Mouse (Mus musculus): ENCODE data around the gene Serp2.
A peak's percentile ranks its signal among the peaks of the same experiment; 100 is the strongest.

Serp2 gene

DNA sequence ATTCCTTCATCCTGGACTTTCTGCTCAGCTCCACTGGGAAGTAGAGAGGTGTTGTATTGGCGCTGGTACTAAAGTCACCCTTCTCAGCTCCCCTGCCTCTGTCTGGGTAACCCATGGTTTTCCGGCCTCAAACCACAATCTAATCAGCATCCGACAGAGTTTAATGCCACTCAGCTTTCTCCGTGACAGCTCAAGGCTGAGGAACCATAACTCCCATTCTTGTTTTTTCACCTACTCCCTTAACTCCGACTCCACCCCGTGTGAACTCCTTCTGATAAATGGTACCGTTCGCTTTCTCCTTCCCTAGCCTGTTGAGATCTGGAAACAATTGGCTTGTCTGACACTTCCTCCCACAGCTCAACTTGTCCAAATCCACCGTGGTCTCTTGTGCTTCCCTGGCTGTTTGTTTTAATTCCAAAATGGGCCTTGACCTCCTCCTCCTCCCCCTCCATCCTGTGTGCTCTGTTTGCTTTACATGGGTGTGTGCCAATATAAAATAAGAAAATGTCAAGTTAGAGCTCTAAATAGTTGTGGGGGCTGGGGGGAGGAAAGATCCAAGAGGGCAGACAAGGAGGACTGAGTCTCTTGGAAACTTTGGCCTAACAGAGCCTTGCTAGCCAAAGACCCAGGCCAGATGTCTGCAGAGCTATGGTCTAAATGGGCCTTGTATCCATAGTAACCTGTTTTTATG, 12.7 kb upstream of the Serp2 start:
- DNase-seq: no peak

DNA sequence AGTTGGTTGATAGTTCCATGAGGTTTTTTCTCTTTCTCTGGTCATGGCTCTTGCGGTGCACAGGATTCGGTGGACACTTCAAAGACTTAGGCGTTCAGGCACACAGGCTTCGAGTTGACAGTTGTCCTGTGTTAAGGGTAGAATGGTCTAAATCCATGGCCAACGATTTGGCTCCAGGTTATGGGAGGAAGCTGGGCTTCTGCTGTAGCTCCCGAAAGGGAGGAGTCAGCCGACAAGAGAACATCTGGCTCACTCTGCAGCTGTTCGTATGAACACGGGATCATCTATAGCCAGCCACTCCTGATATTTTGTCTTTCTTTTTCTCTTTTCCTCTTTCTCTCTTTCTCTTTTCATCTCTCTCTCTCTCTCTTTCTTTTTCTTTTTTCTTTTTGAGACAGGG, 11.9 kb upstream of the Serp2 start:
- DNase-seq: no peak

DNA sequence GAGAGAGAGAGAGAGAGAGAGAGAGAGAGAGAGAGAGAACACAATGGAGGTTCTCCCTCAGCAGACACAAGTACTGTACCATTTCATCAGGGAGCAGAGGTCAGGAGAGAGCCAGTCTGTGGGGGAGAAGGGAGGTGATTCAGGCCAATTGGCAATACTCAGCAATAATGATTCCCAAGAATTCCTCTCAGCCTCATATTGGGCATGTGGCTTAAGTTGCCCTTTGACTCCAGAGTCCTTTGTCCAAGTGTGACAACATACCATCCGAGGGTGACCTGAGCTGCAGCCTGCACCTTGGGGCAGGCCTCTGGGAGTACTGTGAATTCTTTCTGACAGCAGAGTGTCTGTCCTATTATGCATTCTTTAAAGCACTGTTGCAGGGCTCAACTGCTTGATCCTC, 10.6 kb upstream of the Serp2 start:
- DNase-seq: no peak

DNA sequence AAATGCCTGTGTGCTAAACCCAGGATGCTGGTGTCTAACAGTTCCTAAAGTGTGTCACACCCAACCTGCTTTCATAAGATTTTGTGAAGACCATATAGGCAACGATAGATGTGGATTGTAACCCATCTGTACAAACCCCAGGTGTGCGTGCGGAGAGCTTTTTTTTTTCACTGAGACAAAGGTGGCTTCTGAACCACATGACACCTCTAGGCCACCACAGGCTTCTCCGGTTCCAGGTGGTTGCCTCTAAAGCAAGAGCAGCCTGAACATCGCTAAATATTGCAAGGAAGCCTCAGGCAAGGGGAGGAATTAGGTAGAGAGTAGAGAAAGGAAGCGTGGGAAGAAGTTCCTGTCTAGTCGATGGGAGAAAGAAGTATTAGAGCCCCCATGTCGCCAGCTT, 10.0 kb upstream of the Serp2 start:
- DNase-seq: no peak

DNA sequence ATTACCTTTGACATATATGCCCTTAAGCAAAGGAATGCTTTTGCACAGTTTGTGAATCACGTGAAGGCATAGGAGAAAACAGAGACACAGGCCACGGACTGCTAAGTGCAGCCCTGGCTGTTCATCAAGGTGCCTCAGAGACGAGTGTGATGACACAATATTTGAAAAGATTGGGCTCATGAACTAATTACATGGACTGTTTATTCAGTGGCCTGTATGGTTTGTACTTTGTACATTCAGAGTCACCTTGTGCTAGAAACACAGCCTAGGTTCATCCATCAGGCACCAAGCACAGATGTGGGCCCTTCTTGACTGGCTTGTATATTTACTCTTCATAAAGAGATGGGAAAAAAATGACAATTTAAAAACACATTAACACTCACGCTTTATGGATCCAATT, 9.5 kb upstream of the Serp2 start:
- no peak for DNase-seq

DNA sequence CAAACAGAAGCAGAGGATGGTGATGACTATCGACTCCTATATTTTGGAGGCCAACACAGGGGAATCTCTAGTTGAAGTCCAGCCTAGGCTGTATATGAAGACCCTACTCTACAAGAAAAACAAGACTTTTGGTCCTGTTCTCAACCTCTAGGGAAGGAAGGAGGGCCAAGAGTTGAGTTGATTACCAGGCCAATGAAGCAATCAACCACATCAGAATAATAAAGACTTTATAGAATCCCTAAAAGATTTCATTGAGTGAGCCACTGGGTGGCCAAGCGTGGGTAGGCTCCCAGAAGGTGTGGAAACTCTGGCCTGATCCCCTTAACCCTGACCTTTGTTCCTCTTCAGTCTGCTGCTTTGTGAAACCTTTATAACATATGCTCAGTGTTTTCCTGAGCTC, 2.5 kb upstream of the Serp2 start:
- no peak for DNase-seq

DNA sequence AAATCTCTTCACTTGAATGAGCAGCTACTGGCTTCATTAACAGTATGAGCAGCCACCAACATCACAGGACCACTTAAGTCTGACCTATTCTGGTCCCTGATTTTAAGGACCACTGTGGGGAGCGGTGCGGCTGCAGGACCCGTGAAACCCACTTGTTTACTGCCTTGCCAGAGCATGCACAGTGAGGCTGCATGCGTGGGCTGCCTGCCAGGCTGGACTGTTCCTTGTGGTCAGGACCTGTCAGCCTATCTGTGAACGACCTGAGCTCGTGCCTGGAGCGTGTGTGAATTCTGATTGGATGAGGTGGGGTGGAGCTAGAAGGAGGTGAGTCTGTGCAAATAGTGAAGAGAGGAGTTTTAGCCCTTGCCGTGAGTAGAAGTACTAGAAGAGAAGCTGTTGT, 1.5 kb upstream of the Serp2 start:
- peak in 1 of 2 experiments; percentile 56 for DNase-seq

DNA sequence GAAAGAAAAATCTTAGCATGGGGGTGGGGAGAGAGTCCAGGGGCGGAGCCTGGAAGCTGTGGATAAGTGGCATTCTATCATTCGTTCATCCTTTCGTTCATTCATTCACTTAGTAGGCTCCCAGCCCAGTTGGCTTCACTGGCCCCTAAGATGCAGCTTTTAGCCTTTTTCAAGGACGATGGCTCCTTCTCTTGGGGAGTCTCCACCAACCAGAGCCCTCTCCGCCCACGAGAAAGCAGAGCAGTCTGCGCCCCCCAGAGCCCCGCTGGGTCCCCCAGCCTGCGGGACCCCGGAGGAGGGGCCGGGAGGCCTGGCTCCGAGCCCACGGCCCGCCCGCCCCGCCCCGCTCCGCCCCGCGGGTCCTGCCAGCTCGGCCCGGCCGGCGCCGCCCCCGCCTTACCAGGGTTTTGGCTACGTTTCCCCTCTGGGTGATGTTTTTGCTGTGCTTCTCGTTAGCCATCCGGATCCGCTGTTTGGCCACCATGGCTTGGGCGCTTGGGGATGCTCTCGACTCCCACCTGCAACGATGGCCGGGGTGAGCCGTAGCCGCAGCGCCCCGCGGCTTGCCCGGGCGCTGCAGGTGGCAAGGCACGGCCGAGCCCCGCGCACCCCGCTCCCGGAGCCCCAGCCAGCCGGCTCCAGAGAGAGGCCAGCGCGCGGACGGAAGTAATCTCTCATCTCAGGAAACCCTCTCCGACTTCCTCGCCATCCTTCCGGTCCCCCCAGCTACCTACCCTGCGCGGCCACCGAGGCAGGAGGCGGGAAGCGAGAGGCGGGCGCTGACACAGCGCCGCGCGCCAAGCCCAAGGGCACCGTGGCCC, 448 bp downstream of the Serp2 start:
- DNase-seq: peak; percentile 53 to 56

DNA sequence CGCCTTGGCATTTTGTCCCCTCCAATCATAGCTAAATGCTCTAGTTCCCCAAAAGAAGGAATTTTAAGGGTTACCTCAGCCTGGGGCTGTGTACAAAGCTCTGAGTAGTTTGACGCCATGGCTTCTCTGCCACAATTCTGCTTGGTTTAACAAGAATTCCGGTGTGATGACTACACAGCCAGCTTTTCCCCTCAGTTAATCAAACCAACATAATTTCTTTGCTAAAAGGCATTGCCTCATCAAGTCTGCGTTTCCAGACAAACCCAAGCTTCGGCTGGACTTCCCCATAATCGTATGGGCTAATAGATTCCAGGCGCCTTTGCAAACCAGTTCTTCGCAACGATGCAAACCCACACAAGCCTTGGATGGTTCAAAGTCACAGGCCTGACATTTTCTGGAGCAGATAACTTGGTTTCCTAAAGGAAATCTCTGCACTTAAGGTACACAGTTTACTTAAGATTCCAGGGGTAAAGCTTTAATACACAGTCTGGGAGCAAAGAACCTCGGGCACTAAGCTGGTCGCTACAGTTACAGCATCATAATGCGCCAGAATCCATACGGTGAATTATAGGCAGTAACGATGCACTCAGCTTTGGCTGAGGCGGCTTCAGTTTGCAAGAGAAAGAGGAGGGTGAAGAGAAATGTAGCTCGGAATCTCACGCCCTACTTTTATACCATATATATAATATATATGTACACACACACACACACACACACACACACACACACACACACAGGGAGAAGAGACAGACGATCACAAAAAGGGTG, 1.2 kb downstream of the Serp2 start:
- DNase-seq: no peak

DNA sequence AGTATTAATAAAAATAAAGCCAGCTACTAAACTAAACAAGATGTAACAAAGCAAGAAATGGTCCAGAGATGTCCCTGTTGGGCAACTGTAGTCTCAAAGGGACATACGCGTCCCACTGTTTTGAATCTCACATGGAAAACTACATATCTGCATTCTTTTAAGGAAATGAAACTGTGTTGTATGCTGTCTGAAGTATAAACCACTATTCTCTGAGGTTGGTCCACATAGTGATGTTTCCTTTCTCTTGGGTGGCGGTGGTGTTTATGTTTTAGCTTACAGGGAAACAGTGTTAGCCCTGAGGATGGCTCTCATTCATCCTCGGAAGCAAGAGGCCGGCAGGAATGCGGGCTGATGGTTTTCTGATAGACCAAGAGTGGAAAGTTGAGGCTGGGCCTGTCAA, 12.6 kb downstream of the Serp2 start:
- no peak for DNase-seq

DNA sequence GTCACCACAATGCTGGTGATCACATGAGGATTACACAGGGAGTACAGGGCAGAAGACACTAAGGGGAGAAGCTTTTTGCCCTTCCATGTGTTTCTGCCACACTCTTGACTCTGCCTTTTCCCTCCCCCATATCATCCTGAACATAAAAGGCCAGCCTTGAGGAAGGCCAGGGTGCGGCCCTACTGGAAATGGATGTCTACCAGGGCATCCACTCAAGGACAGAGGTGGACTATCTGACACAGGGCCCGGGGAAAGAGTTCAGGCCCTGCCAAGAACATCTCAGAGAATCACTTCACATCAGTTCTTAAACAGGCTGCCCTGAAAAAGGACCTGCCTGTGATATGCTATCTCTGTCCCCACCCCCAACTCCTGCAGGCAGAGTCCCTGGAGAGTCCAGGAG, 15.3 kb downstream of the Serp2 start:
- DNase-seq: no peak

DNA sequence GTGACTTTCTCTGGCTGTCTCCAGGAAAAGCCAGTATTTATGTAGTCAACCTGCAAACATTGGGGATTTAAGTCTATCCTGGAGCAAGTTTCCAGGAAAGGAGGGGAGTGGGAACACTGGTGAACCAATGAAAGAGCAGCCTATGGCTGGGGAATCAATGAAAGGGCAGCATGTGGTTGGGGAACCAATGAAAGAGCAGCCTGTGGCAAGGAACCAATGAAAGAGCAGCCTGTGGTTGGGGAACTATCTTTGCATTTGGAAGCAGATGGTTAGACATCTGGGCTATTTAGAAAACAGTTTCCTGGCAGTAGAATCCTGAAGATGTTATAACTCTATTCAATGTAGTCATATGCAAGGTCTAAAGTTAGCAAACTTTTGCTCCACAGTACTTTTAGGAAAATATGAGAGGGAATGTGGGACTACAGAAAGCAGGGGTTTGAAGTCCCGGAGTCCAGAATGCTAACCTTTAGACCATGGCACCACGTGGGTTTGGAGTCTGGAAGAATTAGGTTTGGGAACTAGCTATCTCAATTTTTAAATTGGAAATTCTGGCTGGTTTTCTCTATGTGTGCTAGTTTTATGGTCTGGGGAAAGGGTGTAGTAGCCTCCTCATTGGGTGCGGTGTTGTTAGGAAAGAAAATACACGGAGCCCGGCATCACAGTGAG, 16.6 kb downstream of the Serp2 start:
- no peak for DNase-seq

DNA sequence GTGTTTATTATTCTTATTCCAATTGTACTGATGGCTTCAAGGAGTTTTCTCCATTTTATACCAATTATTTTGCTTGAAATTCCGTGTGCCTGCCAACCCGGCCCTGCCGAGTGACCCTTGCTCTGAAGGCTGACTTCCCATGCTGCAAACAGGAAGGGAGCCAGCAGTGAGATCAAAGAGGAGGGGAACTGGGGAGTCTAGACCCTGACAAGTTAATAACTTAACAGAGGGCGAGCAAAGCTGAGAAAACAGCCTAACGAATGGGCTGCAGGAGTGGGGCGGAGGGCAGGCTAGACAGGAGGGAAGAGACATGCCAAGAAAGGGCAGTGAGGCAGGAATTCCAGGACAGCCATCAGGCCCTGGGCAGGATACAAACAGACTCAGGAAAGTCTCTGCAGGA, 19.8 kb downstream of the Serp2 start:
- no peak for DNase-seq

DNA sequence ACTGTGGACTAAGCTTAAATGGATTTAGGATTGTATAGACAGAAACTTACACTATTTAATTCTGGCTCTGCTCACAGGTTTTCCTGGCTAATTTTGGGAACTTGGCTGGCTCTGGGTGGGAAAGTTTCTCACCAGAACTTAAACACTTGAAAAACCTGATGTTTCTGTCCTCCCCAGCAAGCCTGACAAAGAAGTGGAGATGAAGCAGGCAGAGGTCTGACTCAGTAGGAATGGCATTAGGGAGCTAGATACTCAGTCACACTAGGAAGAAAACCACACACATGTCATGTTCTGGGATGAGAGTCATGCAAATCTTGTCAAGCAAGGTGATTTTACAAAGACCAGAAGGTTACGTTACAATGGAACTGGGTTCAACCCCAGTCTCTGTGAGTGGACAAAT, 21.6 kb downstream of the Serp2 start:
- DNase-seq: no peak

DNA sequence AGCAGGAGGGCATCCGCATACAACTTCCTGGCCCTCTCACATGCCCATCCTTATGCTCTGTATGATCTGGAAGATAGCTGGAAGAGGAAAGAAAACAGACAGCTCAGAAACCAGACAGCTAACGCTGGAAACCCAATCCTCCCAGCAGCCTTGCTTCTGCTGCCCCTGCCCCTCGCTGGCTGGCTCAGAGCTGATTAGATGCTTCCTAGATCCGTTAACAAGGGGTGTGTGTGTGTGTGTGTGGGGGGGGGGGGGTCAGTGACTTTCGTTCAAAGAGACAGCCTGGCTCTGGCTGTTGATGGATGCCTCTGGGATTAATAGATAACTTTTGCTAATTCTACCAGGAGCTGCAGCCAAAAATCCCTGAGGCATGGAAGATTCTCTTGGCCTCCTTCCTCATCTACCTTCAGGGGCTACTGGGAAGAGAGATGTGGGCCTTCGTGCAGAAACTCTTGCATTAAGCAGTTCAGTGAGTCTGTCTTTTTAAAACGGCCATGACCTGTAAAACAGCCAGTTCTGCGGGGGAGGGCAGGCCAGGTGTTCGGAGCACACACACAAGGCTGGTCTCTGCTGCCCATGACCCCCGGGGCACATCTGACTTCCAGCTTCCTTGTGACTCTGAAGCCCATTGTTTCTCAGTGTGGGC, 23.4 kb downstream of the Serp2 start:
- no peak for DNase-seq

DNA sequence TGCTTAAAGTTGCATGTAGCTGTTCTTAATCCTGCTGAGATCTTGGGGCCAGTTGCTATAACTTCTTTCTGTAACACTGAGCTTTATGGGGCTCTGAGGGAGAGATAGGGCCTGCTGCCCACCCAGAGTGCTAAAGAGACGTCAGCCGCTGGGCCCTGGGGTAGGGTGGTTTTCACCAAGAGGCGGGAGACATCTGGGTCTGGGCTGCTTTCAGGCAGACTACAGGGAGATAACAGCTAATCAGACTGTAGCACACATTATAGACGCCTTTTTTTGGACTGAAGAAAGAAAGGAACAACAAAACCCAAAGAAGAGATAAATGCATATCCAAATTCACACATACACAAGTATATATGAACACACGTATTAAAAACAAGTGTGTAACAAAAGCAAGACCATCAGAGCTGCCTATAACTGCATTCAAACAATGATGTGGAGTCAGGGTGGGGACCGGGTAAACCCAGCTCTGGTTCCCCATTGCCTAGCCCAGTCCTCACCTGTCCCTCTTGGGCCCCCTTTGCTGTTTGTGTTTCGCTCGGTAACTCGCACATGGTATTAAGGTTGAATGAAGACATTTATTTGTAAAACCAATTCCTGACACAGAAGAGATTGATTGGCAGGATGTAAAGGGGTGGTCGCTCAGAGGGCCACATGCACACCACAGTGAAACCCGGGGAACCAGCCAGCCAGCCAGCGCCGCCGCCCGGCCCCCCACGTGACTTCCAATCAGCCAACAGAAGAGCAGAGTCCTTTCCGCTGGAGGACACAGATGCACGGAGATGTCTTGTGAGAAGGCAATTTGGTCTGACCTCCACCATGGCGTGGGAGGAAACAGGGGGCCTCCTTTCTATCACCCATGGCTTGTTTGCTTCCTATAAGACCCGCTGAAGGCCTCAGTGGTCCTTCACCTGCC, 24.2 kb downstream of the Serp2 start:
- no peak for DNase-seq

DNA sequence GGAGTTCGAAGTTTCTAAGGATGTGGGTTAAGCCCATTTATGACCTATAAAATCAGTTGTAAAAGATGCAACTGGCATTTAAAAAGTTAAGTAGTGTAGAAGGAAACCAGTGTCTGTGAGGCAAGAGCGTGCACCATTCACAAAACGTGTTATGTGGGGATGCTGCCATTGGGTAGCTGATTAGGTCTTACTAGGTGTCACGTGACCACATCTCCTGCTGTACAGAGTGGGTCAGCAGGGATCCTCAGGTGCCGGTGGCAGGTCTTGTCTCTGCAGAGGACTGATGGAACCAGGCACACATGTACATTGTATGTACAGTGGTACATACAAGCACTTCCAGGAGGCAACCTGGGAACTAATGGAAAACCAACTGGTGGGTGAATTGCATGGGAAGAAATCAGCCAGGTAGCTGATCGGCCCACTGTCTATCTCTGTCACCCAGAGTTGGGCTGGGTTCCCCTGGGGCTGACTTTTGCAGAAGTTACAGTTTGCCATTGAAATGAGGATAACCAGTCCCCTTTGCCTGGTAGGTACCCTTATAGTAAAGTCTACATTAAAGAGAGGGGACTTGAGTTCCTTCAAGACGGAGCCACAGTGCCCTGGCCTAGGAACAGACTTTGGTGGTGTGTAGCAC, 25.5 kb downstream of the Serp2 start:
- DNase-seq: no peak

DNA sequence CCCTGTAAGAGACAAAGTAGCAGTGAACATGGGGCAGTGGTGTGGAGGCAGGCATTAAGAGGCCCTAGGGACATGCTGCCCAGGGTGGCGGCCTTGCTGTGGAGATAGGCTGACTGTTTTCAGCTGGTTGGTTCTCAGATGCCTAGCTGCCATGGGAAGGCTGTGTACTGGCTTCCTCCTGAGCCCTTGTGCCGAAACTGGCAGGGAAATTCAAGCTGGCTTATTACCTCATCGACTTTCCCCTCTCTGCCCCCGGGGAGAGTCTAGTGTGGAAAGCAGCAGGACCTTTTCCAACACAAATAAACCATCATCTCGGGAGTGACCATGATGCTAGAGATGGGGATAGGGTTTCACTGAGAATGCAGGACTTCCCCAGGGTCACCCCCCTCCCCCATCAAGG, 28.0 kb downstream of the Serp2 start:
- peak; percentile 14 to 50 for DNase-seq

DNA sequence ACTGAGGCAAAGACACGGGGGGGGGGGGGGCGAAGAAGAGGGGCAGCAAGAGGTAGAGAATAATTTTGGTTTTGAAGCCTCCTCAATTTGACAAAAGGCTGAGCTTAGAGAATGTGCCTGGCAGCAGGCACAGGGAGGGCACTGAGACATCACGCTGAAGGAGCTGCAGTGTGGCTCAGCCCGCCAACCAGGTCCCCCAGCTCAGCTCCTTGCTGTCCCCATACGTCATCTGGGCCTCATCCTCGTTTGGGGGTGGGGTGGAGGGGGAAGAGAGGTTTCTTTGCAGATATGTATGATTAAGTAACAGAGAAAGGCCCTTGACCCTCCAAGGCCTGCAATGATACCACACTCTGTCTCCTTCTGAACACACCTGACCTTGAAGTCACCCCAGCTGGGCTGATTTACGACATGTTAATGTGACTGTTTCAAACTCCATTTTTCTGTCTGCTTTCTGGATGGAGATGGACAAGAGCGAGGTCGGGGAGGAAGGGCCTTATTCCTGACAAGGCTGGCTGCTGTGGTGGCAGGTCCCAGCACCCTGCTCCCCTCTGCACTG, 28.9 kb downstream of the Serp2 start:
- DNase-seq: no peak

DNA sequence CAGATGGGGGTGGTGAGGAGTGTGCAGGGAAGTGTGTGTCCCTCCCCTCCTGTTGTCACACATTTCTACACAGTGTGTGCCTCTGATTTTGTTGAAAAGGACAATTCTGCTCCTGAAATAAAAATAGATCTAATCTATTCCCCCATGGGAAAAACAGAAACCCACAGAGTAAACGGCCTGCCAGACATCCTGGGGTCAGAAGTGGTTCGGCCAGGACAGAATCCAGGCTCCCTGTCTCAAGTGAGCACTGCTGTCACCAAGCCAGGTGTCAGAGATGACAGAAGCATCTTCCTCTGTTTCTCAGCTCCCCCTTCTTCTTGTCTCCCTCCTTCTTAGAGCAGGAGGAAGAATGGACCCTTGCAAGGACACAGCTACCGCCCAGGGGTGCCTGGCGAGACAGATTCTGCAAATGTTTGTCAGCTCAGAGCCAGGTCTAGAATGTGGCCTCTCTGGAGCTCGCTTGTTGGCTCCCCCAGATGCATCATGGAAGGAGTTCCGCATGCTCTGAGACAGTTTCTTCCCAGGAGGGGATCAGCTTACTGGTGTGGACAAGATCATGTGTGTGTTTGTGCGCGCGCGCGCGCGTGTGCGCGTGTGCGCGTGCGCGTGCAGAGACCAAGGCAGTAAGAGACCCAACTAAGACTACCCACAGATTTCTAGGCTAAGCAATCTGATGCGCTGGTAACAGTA, 29.5 kb downstream of the Serp2 start:
- no peak for DNase-seq

Data from lung, adult 18-20 months (tissue).